Mouse (Mus musculus) myocyte (in vitro differentiated cells): ENCODE results near the gene 1700016C15Rik. TPM values are rescaled to one million over a fixed set of nuclear protein-coding genes. Genes with fewer than 3 reads are reported as not detected.
A peak's percentile ranks its signal among the peaks of the same experiment; 100 is the strongest.

Experiments used
- H3K27me3 ChIP-seq: one replicate; pipeline ENCODE4 v1.6.1; 2011; ENCODE audit not compliant: control insufficient read depth, insufficient read depth, insufficient read length
- H3K36me3 ChIP-seq: one replicate; pipeline ENCODE4 v1.6.1; 2011; ENCODE audit not compliant: control insufficient read depth, insufficient read depth
- H3K4me2 ChIP-seq: one replicate; pipeline ENCODE4 v1.6.1; 2011; ENCODE audit warnings: low read depth, control low read depth
- H3K4me3 ChIP-seq: one replicate; pipeline ENCODE4 v1.5.1; 2011; ENCODE audit warnings: mild to moderate bottlenecking, control low read depth, moderate library complexity
- H3K79me2 ChIP-seq: one replicate; pipeline ENCODE4 v1.6.1; 2011; ENCODE audit not compliant: control insufficient read depth, insufficient read depth
- H3ac ChIP-seq: one replicate; pipeline ENCODE4 v1.6.1; 2011; ENCODE audit not compliant: control insufficient read depth, insufficient read length
- CEBPB ChIP-seq: IDR thresholded peaks from 2 replicates; pipeline ENCODE4 v1.6.1; 2011; ENCODE audit warnings: mild to moderate bottlenecking, moderate library complexity; ENCODE audit not compliant: poor library complexity, insufficient read depth, severe bottlenecking
- E2F4 ChIP-seq: IDR thresholded peaks from one replicate; pipeline ENCODE4 v1.6.1; 2011; ENCODE audit warnings: mild to moderate bottlenecking, control low read depth, moderate library complexity; ENCODE audit not compliant: insufficient read depth
- MAX ChIP-seq: IDR thresholded peaks from one replicate; pipeline ENCODE4 v1.6.1; 2011; ENCODE audit warnings: low read depth, mild to moderate bottlenecking, control low read depth
- MYOD1 ChIP-seq, 3 experiments: IDR thresholded peaks; one replicate each; pipeline ENCODE4 v1.6.1; 2011; ENCODE audit warnings: control low read depth in 2 of 3, low read depth in 2 of 3, mild to moderate bottlenecking in 2 of 3, moderate library complexity in 1 of 3; ENCODE audit not compliant: insufficient read length in 2 of 3, control insufficient read depth in 1 of 3
- MYOG ChIP-seq, 3 experiments: IDR thresholded peaks; one replicate each; pipeline ENCODE4 v1.6.1; 2011; ENCODE audit warnings: control low read depth in 2 of 3, low read depth in 2 of 3, mild to moderate bottlenecking in 2 of 3; ENCODE audit not compliant: insufficient read length in 2 of 3, control insufficient read depth in 1 of 3, insufficient read depth in 1 of 3
- POLR2A ChIP-seq: IDR thresholded peaks from one replicate; pipeline ENCODE4 v1.6.1; 2011; ENCODE audit warnings: low read depth, mild to moderate bottlenecking, control low read depth, moderate library complexity; ENCODE audit not compliant: insufficient read length
- POLR2AphosphoS2 ChIP-seq: IDR thresholded peaks from one replicate; pipeline ENCODE4 v1.6.1; 2011; ENCODE audit warnings: low read depth, control low read depth; ENCODE audit not compliant: insufficient read length
- REST ChIP-seq: IDR thresholded peaks from one replicate; pipeline ENCODE4 v1.6.1; 2011; ENCODE audit warnings: mild to moderate bottlenecking, control low read depth, moderate library complexity; ENCODE audit not compliant: insufficient read depth, insufficient read length
- SRF ChIP-seq: IDR thresholded peaks from one replicate; pipeline ENCODE4 v1.6.1; 2011; ENCODE audit warnings: low read depth; ENCODE audit not compliant: control insufficient read depth, insufficient read length
- TCF12 ChIP-seq: IDR thresholded peaks from one replicate; pipeline ENCODE4 v1.6.1; 2011; ENCODE audit warnings: mild to moderate bottlenecking, control low read depth; ENCODE audit not compliant: poor library complexity, insufficient read depth, severe bottlenecking
- TCF3 ChIP-seq: IDR thresholded peaks from one replicate; pipeline ENCODE4 v1.6.1; 2011; ENCODE audit warnings: low read depth, control low read depth; ENCODE audit not compliant: insufficient read length
- USF1 ChIP-seq: IDR thresholded peaks from one replicate; pipeline ENCODE4 v1.6.1; 2011; ENCODE audit warnings: low read depth, mild to moderate bottlenecking, control low read depth, moderate library complexity
- polyA plus RNA-seq: library from polyadenylated mRNA; unstranded; fragments of >200 nt; fragmentation: generic; extraction: Trizol; gene quantifications from one replicate; pipeline ENCODE4 v1.2.1, GENCODE M21; 2012; ENCODE audit warnings: missing spikeins

1700016C15Rik gene
- not detected for polyA plus RNA-seq

- no peak within 1 kb of the TSS for H3K4me3 ChIP-seq
- no peak within 1 kb of the TSS for H3K4me2 ChIP-seq
- H3K79me2 ChIP-seq = no peaks in the 10 kb centered on the region
- no peaks in the 10 kb centered on the region for H3K36me3 ChIP-seq
- no peaks in the 10 kb centered on the region for H3K27me3 ChIP-seq
- no peak for TF ChIP-seq POLR2AphosphoS2
- no peak within 1 kb of the TSS for H3ac ChIP-seq
Observed at GRCm38 (mm10) chr1:177729043-177730024, at the start of gene 1700016C15Rik. 1700016C15Rik (plus strand) TSS chr1:177729814.

GRCm38 (mm10) chr1:177681239-177681638 is 48.4 kb upstream of the 1700016C15Rik start:
- H3K4me2 ChIP-seq = no peak overlapping the region
- TF ChIP-seq TCF12 (no peak), MYOD1 (IDR thresholded peaks at IDR 0.05; ENCODE audit: control insufficient read depth in 1 of 3, insufficient read length in 2 of 3, low read depth in 2 of 3) (no peak), REST (no peak), POLR2AphosphoS2 (no peak), SRF (no peak)
- H3ac ChIP-seq = no peak overlapping the region
- no peak overlapping the region for H3K4me3 ChIP-seq
- H3K79me2 ChIP-seq = no peaks in the 10 kb centered on the region
- H3K36me3 ChIP-seq = no peaks in the 10 kb centered on the region
- H3K27me3 ChIP-seq = no peaks in the 10 kb centered on the region

- H3K4me2 ChIP-seq = no peak overlapping the region
- no peak overlapping the region for H3ac ChIP-seq
- no peaks in the 10 kb centered on the region for H3K79me2 ChIP-seq
- no peak overlapping the region for H3K4me3 ChIP-seq
- H3K27me3 ChIP-seq = no peaks in the 10 kb centered on the region
- no peaks in the 10 kb centered on the region for H3K36me3 ChIP-seq
- TF ChIP-seq REST (no peak), E2F4 (no peak), MYOD1 (IDR thresholded peaks at IDR 0.05; ENCODE audit: control insufficient read depth in 1 of 3, insufficient read length in 2 of 3, low read depth in 2 of 3) (peak in 2 of 3 experiments; percentile 11 to 41), MYOG (IDR thresholded peaks at IDR 0.05; ENCODE audit: control insufficient read depth in 1 of 3, insufficient read depth in 1 of 3, insufficient read length in 2 of 3, low read depth in 2 of 3) (peak in 1 of 3 experiments; percentile 49)
Observed at GRCm38 (mm10) chr1:177683931-177684836, 45.4 kb upstream of the 1700016C15Rik start.

- TF ChIP-seq POLR2AphosphoS2 (no peak), MYOD1 (IDR thresholded peaks at IDR 0.05; ENCODE audit: control insufficient read depth in 1 of 3, insufficient read length in 2 of 3, low read depth in 2 of 3) (no peak), MYOG (IDR thresholded peaks at IDR 0.05; ENCODE audit: control insufficient read depth in 1 of 3, insufficient read depth in 1 of 3, insufficient read length in 2 of 3, low read depth in 2 of 3) (no peak), REST (no peak), E2F4 (no peak), SRF (no peak), POLR2A (no peak), CEBPB (no peak), MAX (no peak), TCF3 (no peak), TCF12 (no peak)
- Histone ChIP-seq H3K79me2 (no peaks in the 10 kb centered on the region), H3K36me3 (no peaks in the 10 kb centered on the region), H3ac (no peak overlapping the region), H3K27me3 (no peaks in the 10 kb centered on the region), H3K4me2 (no peak overlapping the region), H3K4me3 (no peak overlapping the region)
Observed at GRCm38 (mm10) chr1:177684901-177685300, 44.7 kb upstream of the 1700016C15Rik start.

- no peak overlapping the region for H3K4me3 ChIP-seq
- H3K27me3 ChIP-seq = no peaks in the 10 kb centered on the region
- H3ac ChIP-seq = no peak overlapping the region
- no peak overlapping the region for H3K4me2 ChIP-seq
- H3K79me2 ChIP-seq = no peaks in the 10 kb centered on the region
- no peaks in the 10 kb centered on the region for H3K36me3 ChIP-seq
- TF ChIP-seq MYOD1 (IDR thresholded peaks at IDR 0.05; ENCODE audit: control insufficient read depth in 1 of 3, insufficient read length in 2 of 3, low read depth in 2 of 3) (no peak), MYOG (IDR thresholded peaks at IDR 0.05; ENCODE audit: control insufficient read depth in 1 of 3, insufficient read depth in 1 of 3, insufficient read length in 2 of 3, low read depth in 2 of 3) (no peak), POLR2AphosphoS2 (no peak), CEBPB (no peak), MAX (no peak), E2F4 (no peak), TCF12 (no peak), POLR2A (no peak), TCF3 (no peak), USF1 (no peak), SRF (no peak), REST (no peak)
Observed at GRCm38 (mm10) chr1:177686137-177686536, 43.5 kb upstream of the 1700016C15Rik start.
